ENCODE assay signal across 22 mouse cellular contexts in genomic region chr19:45736241-45736640, GRCm38 (mm10). TPM values are rescaled to one million over a fixed set of nuclear protein-coding genes. Genes with fewer than 3 reads are reported as not detected.
"Had no signal": no experiment of that assay in that cellular context is flagged by ENCODE, and none has a peak within 500 bp of the region (broad histone marks: within the 10 kb centered on the region; RNA-seq: fewer than 3 reads in every experiment).

No protein-coding gene starts in this region.

- H3K4me3 ChIP-seq: myocyte had no signal

- H3K9ac ChIP-seq: liver, embryonic 14.5 days; lung, embryonic 14.5 days had no signal

- H3K9me3 ChIP-seq: kidney, embryonic 15.5 days; limb, embryonic 12.5 days; limb, embryonic 15.5 days; neural tube, embryonic 13.5 days had no signal

- H3K27ac ChIP-seq: left cerebral cortex, adult 2 months; limb, embryonic 12.5 days; limb, embryonic 15.5 days; liver, embryonic 14.5 days; macrophage; neural tube, embryonic 13.5 days had no signal

- DNase-seq: kidney, adult 11 months; layer of hippocampus, postnatal 36 days had no signal

- H3K36me3 ChIP-seq: kidney, embryonic 15.5 days; limb, embryonic 12.5 days; limb, embryonic 15.5 days; neural tube, embryonic 13.5 days had no signal

RNA-seq across cellular contexts. Expression of gene Fgf8, which starts 6.5 kb away (rescaled TPM):
- total RNA-seq: layer of hippocampus, adult 8-10 months; layer of hippocampus, postnatal 10 days; layer of hippocampus, postnatal 36 days; left cerebral cortex, adult 2 months; left cerebral cortex, postnatal 10 days; left cerebral cortex, postnatal 36 days; megakaryocyte, adult 5-6 weeks; monocyte, adult 5-6 weeks; neutrophil, adult 5-6 weeks had no signal
- polyA plus RNA-seq: liver, postnatal 0 days; lung, embryonic 14.5 days; lung, postnatal 0 days; macrophage; myocyte; neural tube, embryonic 13.5 days; small intestine, adult 2 months; stomach, embryonic 16.5 days had no signal
